Mouse (Mus musculus): ENCODE measurements around the gene C1ql4. TPM values are rescaled to one million over a fixed set of nuclear protein-coding genes. Genes with fewer than 3 reads are reported as not detected.

The C1ql4 gene
- total RNA-seq, 2 experiments from 2014 or later = not detected

- ATAC-seq (replicated peaks; ENCODE audit: low FRiP score, poor library complexity, severe bottlenecking) = no peak
Measured at GRCm38 (mm10) chr15:99038797-99039196, 48.8 kb downstream of the C1ql4 start.

DNA sequence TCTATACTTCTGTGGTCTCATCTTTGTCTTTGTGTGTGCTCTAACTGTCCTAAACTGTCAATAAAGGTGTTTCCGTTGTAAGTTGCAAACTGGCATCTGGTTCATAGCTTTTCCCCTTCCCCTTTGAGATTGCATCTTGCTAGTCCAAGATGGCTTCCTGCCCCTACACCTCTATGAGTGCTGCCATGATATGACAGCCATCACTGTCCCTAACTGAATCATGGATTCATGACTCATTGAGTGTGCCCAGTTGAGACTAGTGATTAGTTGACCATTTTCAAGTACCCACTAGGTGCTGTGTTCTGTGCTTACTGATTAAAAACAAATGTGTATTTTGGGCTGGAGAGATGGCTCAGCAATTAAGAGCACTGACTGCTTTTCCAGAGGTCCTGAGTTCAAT is 49.6 kb downstream of the C1ql4 start:
- no peak for ATAC-seq (replicated peaks; ENCODE audit: low FRiP score, poor library complexity, severe bottlenecking)

GRCm38 (mm10) chr15:99036249-99036905 is 51.2 kb downstream of the C1ql4 start:
- no peak for ATAC-seq (replicated peaks; ENCODE audit: low FRiP score, poor library complexity, severe bottlenecking)

- no peak for ATAC-seq (replicated peaks; ENCODE audit: low FRiP score, poor library complexity, severe bottlenecking)
Measured at GRCm38 (mm10) chr15:99035431-99035830, 52.2 kb downstream of the C1ql4 start.

Other genes starting within 250 kb of the C1ql4 start
- gene Kmt2d, start 216.6 kb downstream of the C1ql4 start, total RNA-seq (2015; ENCODE audit: low replicate concordance) = 29.2 and 52.4 TPM in 2 replicates
- gene Kmt2d, start 216.6 kb downstream of the C1ql4 start, total RNA-seq (2017; ENCODE audit: low replicate concordance) = 69.3 and 96.1 TPM in 2 replicates
- 2.2 and 5.9 TPM in 2 replicates for gene Rhebl1, start 193.3 kb downstream of the C1ql4 start, total RNA-seq (2015; ENCODE audit: low replicate concordance)
- gene Rhebl1, start 193.3 kb downstream of the C1ql4 start, total RNA-seq (2017; ENCODE audit: low replicate concordance) = not detected in 2 replicates
- gene Dhh, start 189.3 kb downstream of the C1ql4 start, total RNA-seq (2015; ENCODE audit: low replicate concordance) = not detected in 2 replicates
- gene Dhh, start 189.3 kb downstream of the C1ql4 start, total RNA-seq (2017; ENCODE audit: low replicate concordance) = not detected in 2 replicates
- 7.9 and 15.1 TPM in 2 replicates for gene Lmbr1l, start 169.6 kb downstream of the C1ql4 start, total RNA-seq (2015; ENCODE audit: low replicate concordance)
- 9.0 and 12.1 TPM in 2 replicates for gene Lmbr1l, start 169.6 kb downstream of the C1ql4 start, total RNA-seq (2017; ENCODE audit: low replicate concordance)
- gene Tuba1b, start 153.3 kb downstream of the C1ql4 start, total RNA-seq (2015; ENCODE audit: low replicate concordance) = 2,503 and 2,754 TPM in 2 replicates
- gene Tuba1b, start 153.3 kb downstream of the C1ql4 start, total RNA-seq (2017; ENCODE audit: low replicate concordance) = 632 and 670 TPM in 2 replicates
- gene Gm49450, start 134.3 kb downstream of the C1ql4 start, total RNA-seq (2015; ENCODE audit: low replicate concordance) = not detected in 2 replicates
- not detected in 2 replicates for gene Gm49450, start 134.3 kb downstream of the C1ql4 start, total RNA-seq (2017; ENCODE audit: low replicate concordance)
- gene Tuba1a, start 134.1 kb downstream of the C1ql4 start, total RNA-seq (2015; ENCODE audit: low replicate concordance) = 6.5 and 38.1 TPM in 2 replicates
- 5.9 and 9.6 TPM in 2 replicates for gene Tuba1a, start 134.1 kb downstream of the C1ql4 start, total RNA-seq (2017; ENCODE audit: low replicate concordance)
- 637 and 660 TPM in 2 replicates for gene Tuba1c, start 57.9 kb downstream of the C1ql4 start, total RNA-seq (2015; ENCODE audit: low replicate concordance)
- 271 and 335 TPM in 2 replicates for gene Tuba1c, start 57.9 kb downstream of the C1ql4 start, total RNA-seq (2017; ENCODE audit: low replicate concordance)
- gene Prph, start 32.6 kb downstream of the C1ql4 start, total RNA-seq (2015; ENCODE audit: low replicate concordance) = not detected in 2 replicates
- not detected in 2 replicates for gene Prph, start 32.6 kb downstream of the C1ql4 start, total RNA-seq (2017; ENCODE audit: low replicate concordance)
- 152 and 157 TPM in 2 replicates for gene Troap, start 13.2 kb downstream of the C1ql4 start, total RNA-seq (2015; ENCODE audit: low replicate concordance)
- 126 and 180 TPM in 2 replicates for gene Troap, start 13.2 kb downstream of the C1ql4 start, total RNA-seq (2017; ENCODE audit: low replicate concordance)
- gene Dnajc22, start 5.4 kb upstream of the C1ql4 start, total RNA-seq (2015; ENCODE audit: low replicate concordance) = not detected in 2 replicates
- not detected in 2 replicates for gene Dnajc22, start 5.4 kb upstream of the C1ql4 start, total RNA-seq (2017; ENCODE audit: low replicate concordance)
- not detected in 2 replicates for gene Spats2, start 38.1 kb upstream of the C1ql4 start, total RNA-seq (2015; ENCODE audit: low replicate concordance)
- gene Spats2, start 38.1 kb upstream of the C1ql4 start, total RNA-seq (2017; ENCODE audit: low replicate concordance) = 0.51 TPM in 1 of 2 replicates, not detected in the other
- gene Kcnh3, start 137.0 kb upstream of the C1ql4 start, total RNA-seq (2015; ENCODE audit: low replicate concordance) = not detected in 2 replicates
- not detected in 2 replicates for gene Kcnh3, start 137.0 kb upstream of the C1ql4 start, total RNA-seq (2017; ENCODE audit: low replicate concordance)
- gene Mcrs1, start 164.1 kb upstream of the C1ql4 start, total RNA-seq (2015; ENCODE audit: low replicate concordance) = 18.4 and 26.4 TPM in 2 replicates
- 13.4 and 15.5 TPM in 2 replicates for gene Mcrs1, start 164.1 kb upstream of the C1ql4 start, total RNA-seq (2017; ENCODE audit: low replicate concordance)
- gene Prpf40b, start 207.3 kb upstream of the C1ql4 start, total RNA-seq (2015; ENCODE audit: low replicate concordance) = 4.0 TPM in 1 of 2 replicates, not detected in the other
- gene Prpf40b, start 207.3 kb upstream of the C1ql4 start, total RNA-seq (2017; ENCODE audit: low replicate concordance) = 1.0 TPM in 1 of 2 replicates, not detected in the other
- gene Fam186b, start 208.1 kb upstream of the C1ql4 start, total RNA-seq (2015; ENCODE audit: low replicate concordance) = not detected in 2 replicates
- gene Fam186b, start 208.1 kb upstream of the C1ql4 start, total RNA-seq (2017; ENCODE audit: low replicate concordance) = not detected in 2 replicates